Mouse (Mus musculus): ENCODE data around the gene Usb1.

Usb1 gene

GRCm38 (mm10) chr8:95331720-95332436, at the start of gene Usb1, which contains the start of gene Zfp319:
TSS of gene Usb1 (plus strand) at chr8:95332284.
TSS of gene Zfp319 (minus strand) at chr8:95331950.
- peak; percentile 95 for DNase-seq (ENCODE audit: low read depth, low spot score)

- DNase-seq (ENCODE audit: low read depth, low spot score), result no peak
These were observed 42.9 kb upstream of the Usb1 start for GRCm38 (mm10) chr8:95289066-95289650.

DNA sequence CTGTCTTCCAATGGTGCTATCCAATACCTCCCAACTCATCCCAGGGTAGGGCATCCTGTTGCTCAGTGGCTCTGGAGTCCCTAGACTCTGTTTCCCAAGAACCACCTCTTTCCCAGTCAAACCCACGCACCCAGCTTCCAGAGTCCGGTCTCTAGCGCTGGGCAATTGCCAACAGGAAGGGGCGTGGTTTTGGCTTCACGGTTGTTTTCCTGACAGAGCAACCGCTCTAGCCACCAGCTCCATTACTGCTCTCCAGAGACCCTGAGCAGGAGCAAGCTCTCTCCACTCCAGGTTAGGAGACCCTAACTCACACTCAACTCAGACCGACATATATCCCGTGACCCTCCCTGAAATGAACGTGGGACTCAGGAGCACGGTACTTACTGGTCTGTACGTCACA, 38.9 kb upstream of the Usb1 start:
- DNase-seq (ENCODE audit: low read depth, low spot score), result no peak

DNA sequence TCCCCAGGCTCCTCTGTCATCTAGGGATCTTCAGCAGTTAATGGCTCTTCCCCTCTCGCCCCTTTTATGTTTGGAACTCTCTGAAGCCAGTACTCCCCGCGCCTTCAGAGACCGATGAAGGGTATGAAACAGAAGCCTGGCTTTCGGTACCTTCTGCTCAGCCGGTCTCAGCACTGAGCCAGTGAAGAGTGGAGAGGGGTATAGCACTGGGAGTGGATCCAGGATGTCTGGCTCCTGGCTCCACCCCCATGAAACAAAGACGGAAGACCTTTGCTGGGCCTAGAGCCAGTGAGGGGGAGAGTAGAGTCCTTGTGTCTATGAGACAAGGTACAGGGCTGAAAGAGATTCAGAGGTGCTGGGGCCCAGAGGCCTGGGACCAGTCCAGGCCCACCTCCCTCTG, 38.2 kb upstream of the Usb1 start:
- DNase-seq (ENCODE audit: low read depth, low spot score), result no peak

DNA sequence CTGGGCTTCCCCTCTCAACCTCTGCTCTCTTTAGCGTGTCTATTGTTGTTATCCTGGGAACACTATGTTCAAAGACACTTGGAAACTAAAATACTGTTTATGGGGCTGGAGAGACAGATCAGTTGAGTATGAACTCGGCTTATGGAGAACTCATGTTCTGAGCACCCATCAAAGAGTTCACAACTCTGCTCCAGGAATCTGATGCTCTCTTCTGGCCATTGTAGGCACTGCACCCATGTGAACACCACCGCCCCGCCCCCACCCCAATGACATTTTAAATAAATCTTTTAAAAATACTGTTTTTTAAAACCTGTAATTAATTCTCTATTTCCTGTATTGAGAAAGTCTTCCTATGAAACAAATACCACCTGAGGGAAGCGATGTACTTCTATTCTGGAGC, 29.7 kb upstream of the Usb1 start:
- peak; percentile 79 for DNase-seq (ENCODE audit: low read depth, low spot score)

DNA sequence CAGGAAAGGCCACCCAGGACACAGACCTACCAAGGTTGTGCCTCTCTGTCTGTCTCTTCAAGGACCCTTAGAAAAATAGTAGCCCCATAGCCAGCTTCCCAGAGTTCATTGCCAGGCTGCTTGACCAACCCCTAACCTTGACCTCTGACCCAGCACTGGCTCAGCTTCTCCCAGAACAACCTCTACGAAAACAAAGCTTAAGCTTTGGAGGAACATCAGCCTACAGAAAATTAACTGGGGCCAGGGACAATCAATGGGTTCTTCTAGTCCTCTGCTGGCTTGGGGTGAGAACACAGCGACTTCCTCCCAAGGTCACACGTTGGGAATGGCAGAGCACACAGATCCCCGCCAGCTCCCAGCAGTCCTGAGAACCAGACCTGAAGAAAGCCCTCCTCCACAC, 26.6 kb upstream of the Usb1 start:
- no peak for DNase-seq (ENCODE audit: low read depth, low spot score)

- DNase-seq (ENCODE audit: low read depth, low spot score), result no peak
These were observed 25.7 kb upstream of the Usb1 start, which contains the start of gene Cngb1 for GRCm38 (mm10) chr8:95306431-95306830. TSS of gene Cngb1 (minus strand) at chr8:95306585.

DNA sequence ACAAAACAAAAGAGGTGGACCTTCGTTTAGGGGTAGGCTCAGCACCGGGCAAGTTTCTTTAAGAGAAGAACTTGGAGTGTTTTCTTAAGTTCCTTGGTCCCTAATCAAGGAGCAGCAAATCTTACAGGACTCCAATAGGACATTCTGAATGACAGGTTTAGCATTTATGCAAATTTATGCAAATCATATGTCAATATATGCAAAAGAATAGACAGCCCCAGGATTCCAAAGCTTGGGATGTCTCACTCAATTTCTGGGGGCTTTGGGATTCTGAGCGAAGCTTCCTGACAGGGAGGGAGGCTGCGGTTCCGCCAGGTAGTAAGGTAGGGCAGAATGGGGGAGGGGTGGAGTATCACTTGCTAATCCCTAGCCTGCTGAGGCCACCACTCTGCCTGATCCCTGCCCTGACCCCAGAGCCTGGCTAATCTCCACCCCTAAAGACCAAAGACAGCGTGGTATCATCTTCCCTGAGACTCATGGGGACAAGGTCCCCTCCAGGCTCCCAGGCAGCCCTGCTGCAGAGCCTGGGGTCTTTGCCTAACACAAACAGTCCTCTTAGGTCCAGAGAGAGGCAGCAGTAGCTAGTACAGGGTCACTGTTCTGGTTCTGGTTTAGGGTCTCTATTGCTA, 21.6 kb upstream of the Usb1 start, which contains the start of gene Tepp:
Gene Tepp (plus strand): TSS at position 225 of the 629 bp plus-strand sequence.
- no peak for DNase-seq (ENCODE audit: low read depth, low spot score)

DNA sequence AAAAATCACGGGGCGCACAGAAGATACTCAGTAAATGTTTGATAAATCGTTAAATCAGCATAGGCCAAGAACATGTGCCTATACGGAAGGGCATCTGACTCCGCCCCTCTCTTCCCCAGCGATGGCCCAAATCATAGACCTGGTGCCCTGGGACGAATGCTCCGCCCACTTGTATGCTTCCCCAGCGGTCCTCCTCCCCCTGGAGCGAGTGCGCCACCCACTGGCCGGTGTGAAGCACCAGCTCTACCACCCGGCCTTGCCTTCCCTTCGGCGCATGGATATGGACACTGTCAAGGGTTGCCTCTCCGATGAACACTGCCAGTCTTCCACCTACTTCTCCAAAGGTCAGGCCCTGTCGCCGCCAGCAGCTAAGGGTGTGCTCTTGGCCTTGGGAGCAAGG, 19.2 kb upstream of the Usb1 start:
- peak; percentile 43 for DNase-seq (ENCODE audit: low read depth, low spot score)

DNA sequence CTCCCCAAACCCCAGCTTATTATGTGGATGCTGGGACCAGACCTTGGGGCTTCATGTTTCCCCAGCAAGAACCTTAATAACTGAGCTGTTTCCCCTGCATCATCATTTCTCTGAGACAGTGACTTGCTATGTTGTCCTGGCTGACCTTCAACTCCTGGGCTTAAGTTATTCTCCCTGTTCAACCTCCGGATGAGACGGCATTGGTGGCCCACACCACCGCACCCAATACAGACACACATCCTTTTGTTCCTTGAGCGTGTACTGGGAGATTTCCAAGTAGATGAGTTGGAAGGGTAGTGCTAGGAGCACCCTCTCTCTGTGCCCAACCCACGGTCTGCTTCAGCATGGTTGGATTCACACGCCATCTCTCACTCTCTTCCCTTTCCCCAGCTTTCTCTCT, 18.2 kb upstream of the Usb1 start:
- DNase-seq (ENCODE audit: low read depth, low spot score), result no peak

- peak; percentile 24 for DNase-seq (ENCODE audit: low read depth, low spot score)
These were observed 17.4 kb upstream of the Usb1 start for GRCm38 (mm10) chr8:95314707-95315106.

- no peak for DNase-seq (ENCODE audit: low read depth, low spot score)
These were observed 16.7 kb upstream of the Usb1 start for GRCm38 (mm10) chr8:95315350-95315749.

GRCm38 (mm10) chr8:95320224-95321139, 11.6 kb upstream of the Usb1 start:
- peak; percentile 89 for DNase-seq (ENCODE audit: low read depth, low spot score)

DNA sequence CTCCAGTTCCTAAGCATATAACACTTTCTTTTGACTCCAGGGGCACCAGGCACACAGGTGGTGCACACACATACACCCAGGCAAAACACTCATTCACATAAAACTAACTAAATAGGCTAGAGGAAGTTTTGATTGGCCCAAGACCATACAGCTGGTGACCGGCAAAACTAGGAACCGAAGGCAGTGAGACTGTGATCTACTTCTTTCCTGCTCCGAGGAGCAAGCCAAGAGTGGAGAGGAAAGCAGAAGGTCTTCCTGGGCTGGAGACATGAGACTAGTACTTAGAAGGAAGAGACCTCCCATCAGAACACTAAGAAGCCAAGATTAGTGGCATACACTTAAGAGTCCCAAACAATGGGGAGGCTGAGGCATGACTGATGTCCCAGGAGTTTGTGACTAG, 8.9 kb upstream of the Usb1 start:
- DNase-seq (ENCODE audit: low read depth, low spot score), result no peak

- no peak for DNase-seq (ENCODE audit: low read depth, low spot score)
These were observed 7.4 kb upstream of the Usb1 start for GRCm38 (mm10) chr8:95324646-95325045.

- DNase-seq (ENCODE audit: low read depth, low spot score), result no peak
These were observed 5.3 kb upstream of the Usb1 start for GRCm38 (mm10) chr8:95326822-95327221.

- DNase-seq (ENCODE audit: low read depth, low spot score), result no peak
These were observed 4.1 kb upstream of the Usb1 start for GRCm38 (mm10) chr8:95327866-95328465.

GRCm38 (mm10) chr8:95330367-95330766, 1.7 kb upstream of the Usb1 start:
- no peak for DNase-seq (ENCODE audit: low read depth, low spot score)

GRCm38 (mm10) chr8:95331156-95331719, 846 bp upstream of the Usb1 start:
- DNase-seq (ENCODE audit: low read depth, low spot score), result no peak

GRCm38 (mm10) chr8:95332437-95333199, 534 bp downstream of the Usb1 start:
- DNase-seq (ENCODE audit: low read depth, low spot score), result no peak
